Mouse (Mus musculus) limb, embryonic 11.5 days (tissue): Measurements from ENCODE around the gene Ifitm2. TPM values are rescaled to one million over a fixed set of nuclear protein-coding genes. Genes with fewer than 3 reads are reported as not detected.
A peak's percentile ranks its signal among the peaks of the same experiment; 100 is the strongest.

Experiments used
- ATAC-seq: fragments of 200-750 bp; cut with Nextera tagmentation; 2 replicates; pipeline ENCODE4 v1.8.0; 2017; ENCODE audit warnings: low read depth; ENCODE audit not compliant: insufficient number of reproducible peaks, low FRiP score, low TSS enrichment
- DNase-seq: peaks from one replicate; pipeline ENCODE4 v3.0.0-alpha.2; 2015; ENCODE audit warnings: low spot score
- H3K27ac ChIP-seq: fragments of 300-500 bp; sonication (generic); replicated peaks from 2 replicates; pipeline ENCODE4 v1.5.1; 2014; ENCODE audit warnings: low read depth, mild to moderate bottlenecking, low read length
- H3K27me3 ChIP-seq: fragments of 300-500 bp; sonication (generic); 2 replicates; pipeline ENCODE4 v1.6.1; 2014; ENCODE audit warnings: mild to moderate bottlenecking, low read length, mixed read lengths; ENCODE audit not compliant: control insufficient read depth, insufficient read depth
- H3K36me3 ChIP-seq: fragments of 300-500 bp; sonication (generic); 2 replicates; pipeline ENCODE4 v1.6.1; 2014; ENCODE audit warnings: mild to moderate bottlenecking, low read length, moderate library complexity, mixed read lengths; ENCODE audit not compliant: control insufficient read depth, insufficient read depth
- H3K4me1 ChIP-seq: fragments of 300-500 bp; sonication (generic); 2 replicates; pipeline ENCODE4 v1.6.1; 2014; ENCODE audit warnings: low read length, mixed read lengths; ENCODE audit not compliant: control insufficient read depth, insufficient read depth
- H3K4me2 ChIP-seq: fragments of 300-500 bp; sonication (generic); 2 replicates; pipeline ENCODE4 v1.6.1; 2014; ENCODE audit warnings: low read depth, mild to moderate bottlenecking, moderate library complexity; ENCODE audit not compliant: severe bottlenecking
- H3K4me3 ChIP-seq: fragments of 300-500 bp; sonication (generic); 2 replicates; pipeline ENCODE4 v1.5.1; 2014; ENCODE audit warnings: low read depth, low read length
- H3K9ac ChIP-seq: fragments of 300-500 bp; sonication (generic); 2 replicates; pipeline ENCODE4 v1.6.1; 2014; ENCODE audit warnings: mild to moderate bottlenecking, low read length
- H3K9me3 ChIP-seq: fragments of 300-500 bp; sonication (generic); 2 replicates; pipeline ENCODE4 v1.6.1; 2016; ENCODE audit warnings: low read length; ENCODE audit not compliant: control insufficient read depth
- WGBS: fragments of 180-500 bp; shearing (Covaris S2); extraction: QIAGEN DNeasy Blood & Tissue Kit; methylation state at CpG from one replicate; pipeline ENCODE4 v1.1.7; 2014; 5-methylcytosine and 5-hydroxymethylcytosine counted together
- polyA plus RNA-seq: library from polyadenylated mRNA; unstranded; fragments of >200 nt; fragmentation: Nextera tagmentation; extraction: Ambion mirVana; gene quantifications from 2 replicates; pipeline ENCODE4 v1.2.1, GENCODE M21; 2014

Gene Ifitm2
- polyA plus RNA-seq, 1 experiment from 2014 or later: 900 TPM

DNA sequence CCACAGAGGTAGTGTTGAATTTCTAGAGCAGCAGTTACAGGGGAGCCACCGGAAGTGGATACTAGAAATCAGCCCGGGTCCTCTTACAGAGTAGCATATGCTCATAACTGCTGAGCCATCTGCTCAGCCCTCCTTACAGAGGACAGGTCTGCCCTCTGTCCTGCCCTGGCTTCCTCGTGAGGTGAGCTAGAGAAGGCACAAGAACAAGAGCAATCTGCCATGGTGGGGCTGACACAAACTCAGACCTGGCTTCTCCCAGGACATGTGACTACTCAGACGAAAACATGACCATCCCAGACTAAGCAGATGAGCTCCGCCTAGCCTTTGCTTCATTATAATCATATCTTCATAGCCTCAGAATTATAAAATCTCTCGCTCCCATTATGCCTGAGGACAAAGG lies 4.0 kb downstream of the Ifitm2 start:
- Histone ChIP-seq H3K27me3 (no peaks in the 10 kb centered on the region), H3K4me3 (no peak overlapping the region), H3K27ac (no peak overlapping the region), H3K36me3 (peaks cover 16% of the 10 kb centered on the region), H3K9ac (no peak overlapping the region), H3K4me2 (no peak overlapping the region), H3K4me1 (peaks cover 43% of the 10 kb centered on the region), H3K9me3 (no peaks in the 10 kb centered on the region)
- WGBS: 66% methylated on average over 6 of the region's 6 CpGs
- DNase-seq (no peak), ATAC-seq (no peak)

DNA sequence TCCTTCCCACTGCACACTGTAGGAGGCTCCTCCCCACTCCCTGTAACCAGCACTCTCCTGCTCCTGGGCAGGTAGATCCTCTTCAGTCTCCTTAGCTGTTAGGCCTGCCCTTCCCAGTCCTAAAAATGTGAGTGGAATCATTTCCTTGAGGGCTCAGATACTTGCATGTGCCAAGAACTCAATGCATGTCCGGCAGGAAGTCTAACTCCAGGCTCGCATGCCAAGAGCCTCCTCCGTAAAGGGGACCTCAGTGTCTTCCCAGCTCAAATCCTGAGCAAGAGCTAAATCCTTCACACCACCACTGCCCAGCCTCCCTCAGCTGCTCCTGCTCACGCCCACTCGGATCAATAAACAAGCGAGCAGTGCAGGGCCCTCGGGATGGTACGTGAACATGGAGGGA lies 4.7 kb downstream of the Ifitm2 start:
- Histone ChIP-seq H3K4me3 (no peak overlapping the region), H3K9me3 (no peaks in the 10 kb centered on the region), H3K27ac (no peak overlapping the region), H3K9ac (no peak overlapping the region), H3K36me3 (peaks cover 18% of the 10 kb centered on the region), H3K4me1 (peaks cover 36% of the 10 kb centered on the region), H3K4me2 (no peak overlapping the region), H3K27me3 (no peaks in the 10 kb centered on the region)
- no peak for ATAC-seq
- no peak for DNase-seq
- 33% methylated on average over 8 of the region's 8 CpGs for WGBS

DNA sequence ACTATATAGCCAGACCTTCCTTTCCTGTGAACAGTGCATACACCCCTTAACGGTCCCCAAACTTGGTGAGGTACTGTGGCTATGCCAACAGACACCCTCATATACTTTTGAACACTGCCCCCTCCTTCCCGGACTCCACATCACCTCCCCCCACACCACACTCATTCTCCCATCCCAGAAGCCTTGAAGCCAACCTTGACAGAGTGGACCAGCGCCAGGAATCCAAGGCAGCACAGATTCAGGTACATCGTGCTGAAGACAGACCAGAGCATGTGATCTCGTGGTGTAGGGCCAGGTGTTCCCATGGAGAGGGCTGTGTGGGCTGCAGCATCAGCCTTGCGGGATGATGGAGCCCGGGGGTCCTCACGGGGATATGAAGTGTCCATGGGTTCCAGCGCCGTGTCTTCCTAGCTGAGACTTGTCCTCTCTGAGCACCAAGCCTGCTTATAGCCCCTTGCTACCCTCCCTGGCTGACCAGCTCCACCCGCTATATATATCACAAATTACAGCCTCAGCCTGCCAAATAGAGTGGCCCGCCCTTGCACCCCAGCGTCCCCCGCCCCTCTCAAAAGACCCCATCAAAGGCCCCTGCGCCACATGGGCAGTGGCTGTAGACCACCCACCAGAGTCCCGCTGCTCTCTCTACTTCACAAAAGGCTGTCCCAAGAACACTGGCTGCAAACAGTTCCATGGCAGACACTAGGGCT lies 5.8 kb downstream of the Ifitm2 start, which contains the start of gene Ifitm5:
Ifitm5 (minus strand) TSS at position 468 of the 707 bp plus-strand sequence.
- Histone ChIP-seq H3K9me3 (no peaks in the 10 kb centered on the region), H3K36me3 (peaks cover 21% of the 10 kb centered on the region), H3K27me3 (no peaks in the 10 kb centered on the region), H3K4me1 (peaks cover 34% of the 10 kb centered on the region), H3K27ac (peak within 1 kb of the TSS; percentile 65), H3K9ac (no peak within 1 kb of the TSS), H3K4me3 (no peak within 1 kb of the TSS), H3K4me2 (0 out of 2 replicates have a peak within 1 kb of the TSS, but pooled peaks have one; percentile 4)
- WGBS: 70% methylated on average over 16 of the region's 16 CpGs
- DNase-seq: no peak
- no peak for ATAC-seq

DNA sequence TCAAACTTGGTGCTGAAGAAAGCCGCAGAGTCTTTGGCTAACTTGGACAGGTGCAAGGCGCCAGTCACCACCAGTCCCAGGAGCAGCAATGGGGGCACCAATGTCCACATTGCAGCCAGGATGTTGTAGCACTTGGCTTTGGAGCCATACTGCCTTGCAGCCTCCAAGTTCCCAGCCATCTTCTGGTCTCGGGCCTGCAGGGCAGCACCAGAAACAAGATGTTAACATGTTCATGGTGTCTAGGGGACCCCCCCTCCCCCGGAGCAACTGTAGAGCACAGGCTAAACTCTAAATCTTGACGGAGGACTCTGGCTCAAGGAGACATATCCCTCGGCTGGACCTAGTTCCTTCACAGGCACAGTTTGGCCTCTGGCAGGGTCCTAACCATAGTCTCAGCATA lies 6.5 kb downstream of the Ifitm2 start:
- no peak overlapping the region for H3K27ac ChIP-seq
- no peak overlapping the region for H3K4me2 ChIP-seq
- no peak for ATAC-seq
- H3K4me3 ChIP-seq: no peak overlapping the region
- DNase-seq: no peak
- WGBS: 91% methylated on average over 6 of the region's 6 CpGs
- H3K9me3 ChIP-seq: no peaks in the 10 kb centered on the region
- peaks cover 21% of the 10 kb centered on the region for H3K36me3 ChIP-seq
- H3K27me3 ChIP-seq: no peaks in the 10 kb centered on the region
- H3K9ac ChIP-seq: no peak overlapping the region
- peaks cover 31% of the 10 kb centered on the region for H3K4me1 ChIP-seq

DNA sequence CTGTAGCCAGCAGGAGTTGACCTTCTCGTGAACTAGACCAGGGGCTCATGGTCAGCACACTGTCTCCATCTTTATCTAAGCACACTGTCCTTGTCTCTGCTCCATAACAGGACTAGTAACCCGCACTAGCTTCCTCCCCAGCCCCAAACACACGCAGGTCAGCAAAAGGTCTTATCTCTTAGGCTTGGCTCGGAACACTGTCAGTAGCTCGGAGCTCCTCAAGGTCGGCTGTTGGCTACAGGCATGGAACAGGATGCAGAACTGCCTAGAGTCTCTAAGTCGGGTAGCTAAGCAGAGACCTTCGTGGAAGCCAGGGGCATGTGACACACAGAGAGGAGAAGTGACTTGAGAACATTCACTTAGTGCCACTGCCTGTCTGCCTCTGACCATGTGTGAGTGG lies 7.6 kb downstream of the Ifitm2 start:
- Histone ChIP-seq H3K4me1 (peaks cover 23% of the 10 kb centered on the region), H3K4me2 (no peak overlapping the region), H3K36me3 (peaks cover 20% of the 10 kb centered on the region), H3K27me3 (no peaks in the 10 kb centered on the region), H3K9me3 (no peaks in the 10 kb centered on the region), H3K9ac (no peak overlapping the region), H3K27ac (no peak overlapping the region), H3K4me3 (no peak overlapping the region)
- 90% methylated on average over 8 of the region's 8 CpGs for WGBS
- no peak for DNase-seq
- ATAC-seq: no peak

DNA sequence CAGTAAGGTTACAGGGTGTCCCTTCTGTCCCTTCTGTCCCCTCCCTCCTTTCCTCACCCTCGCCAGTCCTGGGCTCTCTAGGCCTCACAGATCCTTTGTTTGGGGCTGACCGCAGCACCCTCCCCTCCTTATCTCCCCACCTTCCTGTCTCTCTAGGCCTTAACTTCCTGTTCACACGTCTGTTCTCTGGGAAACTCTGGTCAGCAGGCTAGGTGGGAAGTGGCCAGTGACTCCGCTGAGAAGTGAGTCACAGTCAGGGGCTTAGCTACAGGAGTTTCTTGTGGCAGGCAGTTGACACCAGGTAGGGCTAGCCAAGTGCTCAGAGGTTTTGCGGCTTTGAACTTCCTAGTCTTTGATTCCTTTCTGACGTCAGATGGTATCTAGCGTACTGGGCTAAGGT lies 8.8 kb downstream of the Ifitm2 start:
- Histone ChIP-seq H3K9me3 (no peaks in the 10 kb centered on the region), H3K36me3 (peaks cover 17% of the 10 kb centered on the region), H3K27ac (no peak overlapping the region), H3K4me3 (no peak overlapping the region), H3K4me1 (peaks cover 23% of the 10 kb centered on the region), H3K27me3 (no peaks in the 10 kb centered on the region), H3K9ac (no peak overlapping the region), H3K4me2 (no peak overlapping the region)
- DNase-seq (no peak), ATAC-seq (no peak)
- 60% methylated on average over 7 of the region's 7 CpGs for WGBS

DNA sequence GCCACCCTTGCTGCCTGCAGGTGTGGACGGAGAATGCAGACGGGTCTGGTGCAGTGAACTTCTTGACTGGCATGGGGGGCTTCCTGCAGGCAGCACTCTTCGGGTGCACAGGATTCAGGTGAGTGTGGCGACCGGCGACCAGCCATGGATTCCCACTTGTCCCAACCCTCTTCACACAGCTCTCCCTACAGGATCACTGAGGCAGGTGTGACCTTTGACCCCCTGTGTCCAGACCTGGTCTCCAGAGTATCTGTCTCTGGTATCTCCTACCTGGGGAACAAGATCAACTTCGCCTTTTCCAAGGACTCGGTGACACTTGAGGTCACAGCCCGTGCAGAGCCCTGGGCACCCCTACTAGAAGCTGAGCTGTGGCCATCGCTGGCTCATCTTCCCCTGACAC lies 9.5 kb downstream of the Ifitm2 start:
- H3K27ac ChIP-seq: no peak overlapping the region
- no peak overlapping the region for H3K9ac ChIP-seq
- H3K9me3 ChIP-seq: no peaks in the 10 kb centered on the region
- WGBS: 94% methylated on average over 10 of the region's 10 CpGs
- H3K27me3 ChIP-seq: no peaks in the 10 kb centered on the region
- H3K4me2 ChIP-seq: no peak overlapping the region
- peaks cover 17% of the 10 kb centered on the region for H3K36me3 ChIP-seq
- ATAC-seq (no peak), DNase-seq (no peak)
- peaks cover 18% of the 10 kb centered on the region for H3K4me1 ChIP-seq
- H3K4me3 ChIP-seq: no peak overlapping the region

DNA sequence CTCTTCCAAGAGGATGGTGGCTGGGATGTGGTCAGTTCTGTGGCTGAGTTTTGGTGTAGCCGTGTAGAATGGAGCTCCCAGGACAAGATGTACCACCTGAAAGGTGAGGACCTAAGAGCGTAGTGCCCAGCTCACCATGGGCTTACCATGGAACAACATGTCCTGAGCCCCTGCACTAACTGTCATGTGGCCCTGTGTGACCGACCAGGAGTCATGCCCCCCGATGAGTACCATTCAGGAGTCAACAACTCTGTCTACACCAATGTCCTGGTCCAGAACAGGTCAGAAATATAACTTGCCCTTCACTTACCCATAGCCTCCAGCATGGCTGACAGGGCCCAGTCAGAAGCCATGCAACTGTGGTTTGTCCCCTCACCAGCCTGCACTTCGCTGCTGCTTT lies 10.5 kb downstream of the Ifitm2 start:
- ATAC-seq: no peak
- H3K27ac ChIP-seq: no peak overlapping the region
- 86% methylated on average over 5 of the region's 5 CpGs for WGBS
- H3K9ac ChIP-seq: no peak overlapping the region
- no peaks in the 10 kb centered on the region for H3K9me3 ChIP-seq
- no peak for DNase-seq
- H3K4me2 ChIP-seq: no peak overlapping the region
- peaks cover 9% of the 10 kb centered on the region for H3K4me1 ChIP-seq
- peaks cover 17% of the 10 kb centered on the region for H3K36me3 ChIP-seq
- no peak overlapping the region for H3K4me3 ChIP-seq
- no peaks in the 10 kb centered on the region for H3K27me3 ChIP-seq

DNA sequence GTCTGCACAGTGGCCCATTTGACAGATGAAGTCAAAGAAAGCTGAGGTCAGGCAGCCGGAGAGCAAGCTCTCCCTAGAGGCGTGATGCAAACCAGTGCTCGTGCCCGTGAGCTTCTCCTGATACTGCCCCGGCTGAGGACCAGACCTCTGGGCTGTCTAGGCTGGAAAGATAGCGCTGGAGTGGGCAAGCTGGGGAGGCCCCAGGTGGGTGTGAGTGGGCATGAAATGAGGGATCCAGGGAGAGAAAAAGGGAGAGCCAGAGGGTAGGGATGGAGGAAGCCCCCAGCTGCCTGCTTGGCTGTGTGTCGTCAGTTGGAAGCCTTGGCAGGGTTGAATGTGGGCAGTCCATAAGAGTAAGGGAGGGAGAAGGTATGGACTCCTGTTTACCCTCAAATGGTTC lies 11.6 kb downstream of the Ifitm2 start:
- ATAC-seq (no peak), DNase-seq (no peak)
- no peak overlapping the region for H3K9ac ChIP-seq
- no peak overlapping the region for H3K27ac ChIP-seq
- no peak overlapping the region for H3K4me2 ChIP-seq
- 91% methylated on average over 7 of the region's 7 CpGs for WGBS
- no peaks in the 10 kb centered on the region for H3K9me3 ChIP-seq
- peaks cover 12% of the 10 kb centered on the region for H3K4me1 ChIP-seq
- H3K36me3 ChIP-seq: peaks cover 17% of the 10 kb centered on the region
- no peak overlapping the region for H3K4me3 ChIP-seq
- H3K27me3 ChIP-seq: no peaks in the 10 kb centered on the region
